Mouse (Mus musculus): ENCODE measurements around the gene Sfrp5.

- TF ChIP-seq CTCF (conservative IDR thresholded peaks at IDR 0.05 in 1 of 2, IDR thresholded peaks at IDR 0.05 in 1 of 2; ENCODE audit: low read depth in 2 of 2, low read length in 2 of 2) (no peak), POLR2A (IDR thresholded peaks at IDR 0.05; ENCODE audit: low read depth, low read length) (no peak), EP300 (IDR thresholded peaks at IDR 0.05; ENCODE audit: low read length) (no peak)
Measured at GRCm38 (mm10) chr19:42237602-42238340, 35.7 kb upstream of the Sfrp5 start.

All from CH12.LX (cell line).